Mouse (Mus musculus) kidney, embryonic 14.5 days (tissue): ENCODE results near the gene Tnfsf13. TPM values are rescaled to one million over a fixed set of nuclear protein-coding genes. Genes with fewer than 3 reads are reported as not detected.

ENCODE experiments used
- ATAC-seq: fragments of 200-750 bp; cut with Nextera tagmentation; 2 replicates; pipeline ENCODE4 v1.8.0; 2017; ENCODE audit warnings: moderate number of reproducible peaks, mild to moderate bottlenecking, moderate TSS enrichment, moderate library complexity; ENCODE audit not compliant: low FRiP score, low TSS enrichment
- H3K27ac ChIP-seq: fragments of 300-500 bp; sonication (generic); 2 replicates; pipeline ENCODE4 v1.5.1; 2014; ENCODE audit warnings: low read depth, mild to moderate bottlenecking, low read length, moderate library complexity, mixed read lengths
- H3K27me3 ChIP-seq: fragments of 300-500 bp; sonication (generic); 2 replicates; pipeline ENCODE4 v1.6.1; 2014; ENCODE audit warnings: mild to moderate bottlenecking, low read length; ENCODE audit not compliant: control insufficient read depth, insufficient read depth
- H3K36me3 ChIP-seq: fragments of 300-500 bp; sonication (generic); 2 replicates; pipeline ENCODE4 v1.6.1; 2014; ENCODE audit warnings: low read length, mixed read lengths; ENCODE audit not compliant: control insufficient read depth, insufficient read depth
- H3K4me1 ChIP-seq: fragments of 300-500 bp; sonication (generic); 2 replicates; pipeline ENCODE4 v1.6.1; 2014; ENCODE audit warnings: low read length, mixed read lengths; ENCODE audit not compliant: control insufficient read depth, insufficient read depth
- H3K4me2 ChIP-seq: fragments of 300-500 bp; sonication (generic); replicated peaks from 2 replicates; pipeline ENCODE4 v1.6.1; 2014; ENCODE audit warnings: low read depth, mild to moderate bottlenecking, low read length
- H3K4me3 ChIP-seq: fragments of 300-500 bp; sonication (generic); 2 replicates; pipeline ENCODE4 v1.5.1; 2014; ENCODE audit warnings: mild to moderate bottlenecking, low read length
- H3K9ac ChIP-seq: fragments of 300-500 bp; sonication (generic); 2 replicates; pipeline ENCODE4 v1.6.1; 2014; ENCODE audit warnings: low read depth, mild to moderate bottlenecking, low read length, moderate library complexity
- H3K9me3 ChIP-seq: fragments of 300-500 bp; sonication (generic); 2 replicates; pipeline ENCODE4 v1.6.1; 2016; ENCODE audit warnings: low read length; ENCODE audit not compliant: control insufficient read depth
- WGBS: fragments of 180-500 bp; shearing (Covaris S2); extraction: QIAGEN DNeasy Blood & Tissue Kit; methylation state at CpG from one replicate; pipeline ENCODE4 v1.1.7; 2014; 5-methylcytosine and 5-hydroxymethylcytosine counted together
- polyA plus RNA-seq: library from polyadenylated mRNA; unstranded; fragments of >200 nt; fragmentation: Nextera tagmentation; extraction: Ambion mirVana; gene quantifications from 2 replicates; pipeline ENCODE4 v1.2.1, GENCODE M21; 2014

Gene Tnfsf13
- polyA plus RNA-seq, 1 experiment from 2014 or later = 0.34 TPM

DNA sequence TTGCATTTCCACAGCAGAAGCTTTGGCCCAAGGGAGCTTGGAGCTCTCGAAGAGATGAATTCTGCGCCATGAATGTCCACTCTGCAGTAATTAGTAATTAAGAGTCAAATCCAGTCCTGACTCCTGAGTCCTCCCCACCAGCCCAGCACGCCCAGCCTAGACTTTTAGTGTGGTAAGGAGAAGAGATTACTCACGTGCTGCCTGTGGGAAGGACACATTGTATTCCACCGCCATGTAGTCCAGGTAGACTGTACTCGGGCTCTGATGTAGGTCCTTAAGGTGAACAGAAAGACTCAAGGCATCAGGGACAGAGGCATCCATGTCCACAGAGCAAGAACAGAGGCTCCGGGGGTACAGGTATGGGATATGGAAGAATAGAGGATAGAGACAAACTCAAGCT lies 20.7 kb downstream of the Tnfsf13 start:
- no peak overlapping the region; the same call in 1 of the 2 replicates for H3K9ac ChIP-seq
- no peak for ATAC-seq
- H3K4me3 ChIP-seq = no peak overlapping the region
- WGBS = 93% methylated on average over 7 of the region's 7 CpGs
- H3K27ac ChIP-seq = no peak overlapping the region
- no peaks in the 10 kb centered on the region for H3K9me3 ChIP-seq
- H3K36me3 ChIP-seq = peaks cover 55% of the 10 kb centered on the region
- H3K27me3 ChIP-seq = no peaks in the 10 kb centered on the region
- no peak overlapping the region for H3K4me2 ChIP-seq
- peaks cover 8% of the 10 kb centered on the region; the same call in 1 of the 2 replicates for H3K4me1 ChIP-seq

DNA sequence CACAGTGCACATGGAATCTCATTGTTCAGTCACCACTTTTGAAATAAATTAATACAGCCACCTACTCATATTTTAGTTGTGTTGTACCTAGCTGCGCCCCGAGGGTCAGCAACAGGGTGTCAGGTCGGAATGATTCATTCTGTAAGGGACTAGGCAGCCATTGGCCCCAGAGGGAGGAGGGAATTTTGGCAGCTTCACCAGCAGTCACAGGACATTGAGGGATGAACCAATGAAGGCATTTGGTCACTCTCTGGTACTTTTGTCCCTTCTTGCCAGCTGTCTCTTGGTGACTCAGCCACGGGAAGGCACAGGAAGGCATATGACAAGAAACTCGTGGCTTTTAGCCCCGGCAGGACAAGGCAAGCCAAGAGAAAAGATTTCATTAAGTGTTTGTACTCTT lies 21.8 kb downstream of the Tnfsf13 start:
- Histone ChIP-seq H3K9ac (no peak overlapping the region), H3K4me1 (peaks cover 5% of the 10 kb centered on the region; the same call in 1 of the 2 replicates), H3K4me2 (no peak overlapping the region), H3K27ac (no peak overlapping the region), H3K36me3 (peaks cover 50% of the 10 kb centered on the region), H3K9me3 (no peaks in the 10 kb centered on the region), H3K4me3 (no peak overlapping the region), H3K27me3 (no peaks in the 10 kb centered on the region)
- no peak for ATAC-seq
- WGBS = 83% methylated on average over 6 of the region's 6 CpGs

DNA sequence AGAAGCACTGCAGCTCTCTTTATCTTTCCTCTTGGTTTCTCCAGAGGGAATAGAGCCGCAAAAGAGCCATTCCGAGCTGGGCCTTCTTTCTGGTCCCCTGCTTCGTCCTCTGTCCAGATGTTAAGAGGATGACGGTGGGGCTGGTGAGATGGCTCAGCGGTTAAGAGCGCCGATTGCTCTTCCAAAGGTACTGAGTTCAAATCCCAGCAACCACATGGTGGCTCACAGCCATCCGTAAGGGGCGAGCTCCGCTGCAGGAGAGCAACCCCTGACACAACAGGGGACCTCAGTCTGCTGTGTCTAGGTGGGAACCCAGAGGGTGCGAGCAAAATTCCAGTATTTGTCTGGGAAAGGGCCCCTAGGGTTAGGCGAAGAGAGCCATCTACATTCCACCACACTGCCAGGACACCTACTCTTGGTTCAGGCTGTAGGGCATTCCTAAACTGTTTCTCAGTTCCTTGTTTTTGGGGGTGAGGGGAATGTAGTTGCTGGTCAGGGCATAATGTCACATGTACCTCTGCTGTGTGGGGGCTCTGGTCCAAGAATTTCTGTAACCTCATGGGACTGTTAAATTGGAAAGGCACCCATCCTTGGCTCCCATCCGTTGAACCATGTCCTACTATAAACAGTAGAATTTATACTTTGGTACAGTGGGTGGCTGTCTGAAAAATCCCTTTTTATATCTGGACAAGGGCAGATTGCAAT lies 22.5 kb downstream of the Tnfsf13 start:
- 69% methylated on average over 13 of the region's 13 CpGs for WGBS
- Histone ChIP-seq H3K4me3 (peak overlapping the region; percentile 56), H3K27me3 (no peaks in the 10 kb centered on the region), H3K27ac (peak overlapping the region; percentile 99), H3K9ac (peak overlapping the region; percentile 68; the same call in 1 of the 2 replicates), H3K4me1 (peaks cover 5% of the 10 kb centered on the region; the same call in 1 of the 2 replicates), H3K4me2 (peak overlapping the region; percentile 54), H3K9me3 (no peaks in the 10 kb centered on the region), H3K36me3 (peaks cover 50% of the 10 kb centered on the region)
- ATAC-seq = peak; percentile 3; the same call in 1 of the 2 replicates

DNA sequence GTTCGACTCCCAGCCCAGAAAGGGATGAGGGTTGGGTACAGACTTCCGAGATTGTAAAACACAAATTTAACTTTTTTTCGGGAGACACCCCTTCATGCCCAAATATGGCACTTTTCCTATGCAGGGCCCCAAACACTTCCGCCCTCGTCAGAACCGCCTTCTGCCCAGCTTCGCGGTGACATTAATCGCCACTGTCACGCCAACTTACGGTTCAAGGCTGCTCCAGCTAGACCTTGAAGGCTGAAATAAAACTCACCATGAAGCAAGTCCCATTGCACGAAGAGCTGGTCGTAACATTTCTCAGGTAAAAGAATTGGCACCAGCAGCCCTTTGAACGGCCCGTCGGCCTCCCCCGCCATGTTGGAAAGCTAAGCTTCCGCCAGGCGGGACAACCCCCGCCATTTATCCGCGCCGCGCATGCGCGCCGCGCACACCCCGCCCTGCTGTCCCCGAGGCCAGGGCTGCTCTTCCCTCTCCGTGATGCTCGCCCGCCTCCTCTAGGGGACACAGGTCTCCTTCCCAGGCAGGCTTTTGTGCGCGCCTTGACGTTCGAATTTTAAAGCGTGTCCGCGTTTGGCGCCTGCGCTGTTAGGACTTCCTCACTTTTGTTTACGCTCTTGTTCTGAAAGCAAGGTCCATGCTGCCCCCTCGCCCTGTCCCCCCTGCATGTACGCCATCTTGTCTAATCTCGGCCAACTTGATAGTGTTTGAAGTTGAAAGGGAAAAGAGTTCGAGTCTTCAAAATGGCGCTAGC lies 23.2 kb downstream of the Tnfsf13 start, which contains the start of gene Mpdu1:
Gene Mpdu1, minus strand, starts transcription at position 430 of the 754 bp plus-strand sequence.
- Histone ChIP-seq H3K4me3 (peak within 1 kb of the TSS; percentile 56), H3K4me1 (peaks cover 5% of the 10 kb centered on the region; the same call in 1 of the 2 replicates), H3K27me3 (no peaks in the 10 kb centered on the region), H3K9ac (peak within 1 kb of the TSS; percentile 68), H3K36me3 (peaks cover 50% of the 10 kb centered on the region), H3K27ac (peak within 1 kb of the TSS; percentile 99), H3K4me2 (peak within 1 kb of the TSS; percentile 54), H3K9me3 (no peaks in the 10 kb centered on the region)
- under 1% methylated on average over 48 of the region's 48 CpGs for WGBS
- ATAC-seq = peak; percentile 96

DNA sequence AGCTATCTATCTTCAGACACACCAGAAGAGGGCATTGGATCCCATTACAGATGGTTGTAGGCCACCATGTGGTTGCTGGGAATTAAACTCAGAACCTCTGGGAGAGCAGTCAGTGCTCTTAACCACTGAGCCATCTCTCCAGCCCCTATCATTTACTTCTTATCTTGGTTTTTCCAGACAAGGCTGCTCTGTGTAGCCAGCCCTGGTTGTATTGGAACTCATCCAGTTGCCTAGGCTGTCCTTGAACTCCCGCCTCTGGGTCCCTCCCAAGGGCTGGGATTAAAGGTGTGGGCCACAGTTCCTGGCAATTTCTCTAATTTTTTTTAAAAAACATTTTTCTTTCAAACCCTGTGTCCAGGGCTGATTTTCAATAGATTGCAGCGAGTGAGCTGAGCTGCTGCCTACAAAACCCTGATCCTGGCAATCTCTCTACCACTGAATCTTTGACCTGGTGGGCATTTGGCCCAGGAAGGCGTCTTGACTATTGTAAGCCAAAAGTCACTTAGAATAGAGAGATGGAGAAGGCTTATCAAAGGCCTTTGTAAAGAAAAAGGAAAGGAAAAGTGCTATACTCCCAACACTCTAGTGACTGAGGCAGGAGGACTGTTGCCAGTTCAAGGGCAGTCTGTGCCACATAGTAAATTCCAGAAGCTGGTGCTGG lies 24.2 kb downstream of the Tnfsf13 start:
- Histone ChIP-seq H3K9ac (peak overlapping the region; percentile 68; the same call in 1 of the 2 replicates), H3K9me3 (no peaks in the 10 kb centered on the region), H3K36me3 (peaks cover 54% of the 10 kb centered on the region), H3K4me2 (peak overlapping the region; percentile 54), H3K27ac (peak overlapping the region; percentile 99; the same call in 1 of the 2 replicates), H3K27me3 (no peaks in the 10 kb centered on the region), H3K4me3 (peak overlapping the region; percentile 56), H3K4me1 (peaks cover 5% of the 10 kb centered on the region; the same call in 1 of the 2 replicates)
- no peak for ATAC-seq
- 83% methylated on average over 3 of the region's 3 CpGs for WGBS

DNA sequence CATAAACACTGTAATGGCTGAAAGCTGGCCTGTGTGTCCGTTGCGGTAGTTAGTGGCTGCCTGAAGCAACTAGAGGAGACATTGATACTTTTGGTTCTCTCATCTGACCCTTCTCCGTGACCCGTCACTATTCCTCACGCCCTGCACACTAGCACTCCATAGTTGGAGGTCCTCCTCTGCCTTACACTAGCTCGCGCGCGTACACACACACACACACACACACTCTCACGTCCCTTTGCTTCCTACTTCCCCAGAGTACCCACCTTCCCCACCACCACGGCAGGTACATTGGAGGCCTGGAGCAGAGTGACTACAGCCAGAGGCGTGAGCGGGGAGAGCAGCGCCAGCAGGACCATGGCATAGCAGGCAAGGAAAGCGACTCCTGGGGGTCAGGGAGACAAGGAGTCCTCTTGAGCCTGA lies 28.1 kb downstream of the Tnfsf13 start:
- Histone ChIP-seq H3K4me1 (peaks cover 5% of the 10 kb centered on the region; the same call in 1 of the 2 replicates), H3K27me3 (no peaks in the 10 kb centered on the region), H3K9me3 (no peaks in the 10 kb centered on the region), H3K4me3 (no peak overlapping the region), H3K9ac (no peak overlapping the region), H3K36me3 (peaks cover 49% of the 10 kb centered on the region), H3K27ac (no peak overlapping the region), H3K4me2 (no peak overlapping the region)
- 87% methylated on average over 15 of the region's 15 CpGs for WGBS
- no peak for ATAC-seq

DNA sequence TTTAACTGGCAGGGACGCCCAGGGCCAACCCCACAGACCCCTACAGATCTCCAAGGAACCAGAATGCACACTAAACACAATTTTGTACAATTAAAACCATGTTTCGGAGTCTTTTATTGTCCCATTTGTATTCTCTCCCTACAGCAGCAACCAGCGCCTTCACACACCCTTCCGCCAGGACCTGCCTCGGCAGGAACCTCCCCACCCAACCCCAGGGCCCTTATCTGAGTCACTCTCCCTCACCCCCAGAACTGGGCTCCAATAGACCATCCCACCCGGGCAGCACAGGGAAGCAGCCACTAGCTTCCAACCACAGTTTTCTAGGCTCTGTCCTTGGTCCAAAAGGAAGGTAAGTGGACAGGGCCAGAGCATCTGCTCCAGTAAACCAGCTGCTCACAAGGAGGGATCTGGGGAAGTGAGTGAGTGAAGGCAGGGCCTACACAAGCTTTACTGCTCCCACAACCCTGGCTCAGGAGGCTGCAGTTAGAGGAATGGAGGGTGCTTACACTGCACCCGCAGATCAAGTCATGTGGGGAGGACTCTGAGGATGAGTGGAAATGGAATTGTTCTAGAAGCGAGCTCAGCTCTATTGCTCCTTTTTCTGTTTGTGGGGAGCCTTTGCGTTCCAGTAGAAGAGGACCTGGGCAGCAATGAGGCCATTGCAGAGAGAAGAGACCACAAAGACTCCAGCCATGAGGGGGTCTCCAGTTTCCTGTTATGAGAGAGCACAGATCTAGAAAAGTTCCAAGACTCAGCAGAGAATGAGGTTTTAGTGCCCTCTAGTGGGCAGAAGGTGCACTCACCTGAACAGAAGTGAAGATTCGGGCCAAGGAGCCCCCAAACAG lies 28.7 kb downstream of the Tnfsf13 start:
- Histone ChIP-seq H3K9ac (no peak overlapping the region), H3K4me2 (no peak overlapping the region), H3K4me1 (peaks cover 5% of the 10 kb centered on the region; the same call in 1 of the 2 replicates), H3K36me3 (peaks cover 56% of the 10 kb centered on the region), H3K27ac (no peak overlapping the region), H3K27me3 (no peaks in the 10 kb centered on the region), H3K4me3 (no peak overlapping the region), H3K9me3 (no peaks in the 10 kb centered on the region)
- no peak for ATAC-seq
- 81% methylated on average over 10 of the region's 10 CpGs for WGBS

DNA sequence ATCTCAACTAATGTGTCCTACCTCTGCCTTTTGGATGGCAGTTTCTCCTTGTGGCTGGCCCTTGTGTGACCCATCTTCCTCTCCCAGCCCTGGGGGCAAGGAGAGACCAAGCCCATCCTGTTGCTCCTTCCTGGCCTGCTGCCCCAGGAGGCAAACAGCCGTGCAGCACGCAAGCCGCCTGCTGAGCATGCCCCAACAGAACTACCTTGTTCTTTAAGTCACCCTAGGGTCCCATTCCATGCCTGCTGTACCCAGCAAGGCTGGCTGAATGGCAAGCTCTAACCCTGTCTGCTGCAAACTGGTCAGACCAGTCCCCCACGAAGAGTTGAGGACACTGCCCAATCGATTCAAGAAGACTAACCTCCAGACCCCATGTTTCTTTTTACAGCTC lies 29.5 kb downstream of the Tnfsf13 start:
- Histone ChIP-seq H3K4me1 (peaks cover 5% of the 10 kb centered on the region; the same call in 1 of the 2 replicates), H3K4me3 (no peak overlapping the region), H3K9me3 (no peaks in the 10 kb centered on the region), H3K27ac (no peak overlapping the region), H3K4me2 (no peak overlapping the region), H3K9ac (no peak overlapping the region), H3K27me3 (no peaks in the 10 kb centered on the region), H3K36me3 (peaks cover 63% of the 10 kb centered on the region)
- ATAC-seq = no peak
- WGBS = 75% methylated on average over 5 of the region's 5 CpGs
